Mouse (Mus musculus) CD4-positive naive resting alpha-beta T cell, adult 57 days (primary cell): ENCODE measurements around the gene Lenep. TPM values are rescaled to one million over a fixed set of nuclear protein-coding genes. Genes with fewer than 3 reads are reported as not detected.

ENCODE experiments used
- total RNA-seq: library from RNA; stranded (reverse); gene quantifications from one replicate; pipeline ENCODE4 v1.2.4, GENCODE M21; 2023

Gene Lenep
- not detected for total RNA-seq

DNA sequence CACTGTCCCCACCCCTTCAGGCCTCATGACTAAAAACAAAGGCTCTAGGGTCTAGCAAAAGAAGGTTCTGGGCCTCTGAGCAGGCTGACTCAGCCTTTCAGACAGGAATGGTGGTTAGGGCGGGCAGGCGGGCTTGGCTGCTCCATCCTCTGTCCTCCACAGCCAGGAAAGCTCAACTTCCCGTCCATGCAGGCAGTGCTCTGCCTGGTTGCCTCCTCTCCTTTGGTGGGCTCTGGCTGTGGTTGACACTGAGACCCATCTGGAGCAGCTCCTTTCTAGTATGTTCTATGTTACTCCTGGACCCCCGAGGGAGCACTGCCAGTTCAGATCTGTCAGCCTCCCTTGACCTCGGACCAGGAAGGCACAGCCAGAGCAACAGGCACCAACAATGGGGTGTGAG is at the start of gene Lenep:
TSS of gene Lenep (minus strand) at position 101 of the 400 bp plus-strand sequence.

GRCm38 (mm10) chr3:89436176-89437113 is 33.9 kb upstream of the Lenep start, which contains the start of gene Pbxip1:
Gene Pbxip1 (plus strand): TSS chr3:89436706.

GRCm38 (mm10) chr3:89430171-89431159 is 27.9 kb upstream of the Lenep start, which contains the start of gene Pygo2:
Gene Pygo2 (plus strand): TSS chr3:89430214.

GRCm38 (mm10) chr3:89418170-89418860 is 15.7 kb upstream of the Lenep start, which contains the start of the genes Cks1b and Shc1:
Gene Cks1b (minus strand): TSS chr3:89418383.
Gene Shc1 (plus strand): TSS chr3:89418443.

GRCm38 (mm10) chr3:89411490-89412393 is 9.1 kb upstream of the Lenep start, which contains the start of gene Flad1:
Gene Flad1 (minus strand): TSS chr3:89411870.

GRCm38 (mm10) chr3:89394006-89394893 is 8.3 kb downstream of the Lenep start, which contains the start of gene Zbtb7b:
Gene Zbtb7b (minus strand): TSS chr3:89394776.

DNA sequence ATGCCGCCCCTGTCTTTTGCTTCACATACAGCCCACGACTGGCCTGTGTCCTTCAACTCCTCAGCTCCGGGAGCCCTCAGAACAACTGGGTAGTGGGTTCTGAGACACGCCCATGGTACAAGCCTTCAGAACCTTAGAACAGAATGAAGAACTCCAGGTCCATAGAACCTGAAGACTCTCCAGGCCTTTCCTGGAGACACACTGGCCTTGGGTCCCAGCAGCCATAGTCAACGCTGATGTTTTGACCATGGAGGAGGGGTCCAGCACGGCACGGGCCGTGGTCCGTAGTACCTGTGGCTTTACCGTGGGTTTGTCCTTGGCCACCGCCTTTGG is 37.5 kb downstream of the Lenep start, which contains the start of gene Dcst1:
TSS of gene Dcst1 (minus strand) at position 101 of the 333 bp plus-strand sequence.

GRCm38 (mm10) chr3:89361675-89362074 is 40.9 kb downstream of the Lenep start, which contains the start of gene Dcst2:
Gene Dcst2 (plus strand): TSS chr3:89361975.

Other genes with a start within 250 kb of the Lenep start
- 6.1 TPM for gene Hcn3, start 242.6 kb downstream of the Lenep start, total RNA-seq
- gene Clk2, start 238.0 kb downstream of the Lenep start, total RNA-seq, result 132 TPM
- gene Scamp3, start 225.3 kb downstream of the Lenep start, total RNA-seq, result 156 TPM
- 129 TPM for gene Fam189b, start 219.7 kb downstream of the Lenep start, total RNA-seq
- gene Gba, start 199.9 kb downstream of the Lenep start, total RNA-seq, result 61.2 TPM
- gene Thbs3, start 187.6 kb downstream of the Lenep start, total RNA-seq, result 12.1 TPM
- 205 TPM for gene Mtx1, start 175.7 kb downstream of the Lenep start, total RNA-seq
- gene Muc1, start 173.7 kb downstream of the Lenep start, total RNA-seq, result 0.50 TPM
- gene Krtcap2, start 156.8 kb downstream of the Lenep start, total RNA-seq, result 94.5 TPM
- gene Trim46, start 156.5 kb downstream of the Lenep start, total RNA-seq, result 2.0 TPM
- gene Dpm3, start 143.4 kb downstream of the Lenep start, total RNA-seq, result 55.3 TPM
- gene Slc50a1, start 132.2 kb downstream of the Lenep start, total RNA-seq, result 113 TPM
- 0.41 TPM for gene Efna1, start 121.7 kb downstream of the Lenep start, total RNA-seq
- not detected for gene Efna3, start 79.8 kb downstream of the Lenep start, total RNA-seq
- gene Efna4, start 64.8 kb downstream of the Lenep start, total RNA-seq, result not detected
- gene Adam15, start 52.8 kb downstream of the Lenep start, total RNA-seq, result 19.3 TPM
- 0.24 TPM for gene Dcst2, start 40.8 kb downstream of the Lenep start, total RNA-seq
- gene Dcst1, start 37.5 kb downstream of the Lenep start, total RNA-seq, result not detected
- gene Zbtb7b, start 8.0 kb downstream of the Lenep start, total RNA-seq, result 111 TPM
- gene Flad1, start 9.1 kb upstream of the Lenep start, total RNA-seq, result 29.4 TPM
- gene Cks1b, start 15.6 kb upstream of the Lenep start, total RNA-seq, result 2.8 TPM
- 96.2 TPM for gene Shc1, start 15.7 kb upstream of the Lenep start, total RNA-seq
- 54.1 TPM for gene Pygo2, start 27.4 kb upstream of the Lenep start, total RNA-seq
- 115 TPM for gene Pbxip1, start 33.9 kb upstream of the Lenep start, total RNA-seq
- 8.2 TPM for gene Pmvk, start 51.7 kb upstream of the Lenep start, total RNA-seq
- gene Kcnn3, start 117.4 kb upstream of the Lenep start, total RNA-seq, result not detected